Mouse (Mus musculus): ENCODE results near the gene Tfam.

DNA sequence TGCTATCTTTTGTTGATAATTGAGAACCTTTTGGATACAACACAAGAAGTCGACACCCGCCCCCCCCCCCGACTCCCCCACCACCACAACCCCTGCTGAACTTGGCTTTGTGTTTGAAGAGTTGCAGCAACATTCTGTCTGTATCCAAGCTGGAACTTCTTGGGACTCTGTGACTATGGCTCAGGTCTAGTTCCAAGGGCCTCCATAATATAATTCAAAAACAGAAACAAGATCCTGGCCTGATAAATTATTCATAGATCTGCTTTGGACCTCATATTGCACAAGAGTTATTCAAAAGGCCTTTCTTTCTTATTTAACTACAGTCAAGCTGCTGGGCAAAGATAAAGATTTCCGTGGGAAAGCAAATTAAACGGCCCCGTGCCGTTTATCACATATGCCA is 44.8 kb downstream of the Tfam start:
- TF ChIP-seq POLR2A (IDR thresholded peaks at IDR 0.05; ENCODE audit: borderline replicate concordance, low read depth, low read length) (no peak), CTCF (IDR thresholded peaks at IDR 0.05; ENCODE audit: low read depth, low read length) (no peak)
